Mouse (Mus musculus): ENCODE results near the gene Fbxo34. TPM values are rescaled to one million over a fixed set of nuclear protein-coding genes. Genes with fewer than 3 reads are reported as not detected.

Fbxo34 gene
- polyA plus RNA-seq, 1 experiment: 33.1 TPM

- Histone ChIP-seq H3K36me3 (ENCODE audit: control insufficient read depth, insufficient read depth, low read length) (peaks cover 4% of the 10 kb centered on the region; the same call in 1 of the 2 replicates), H3K27ac (ENCODE audit: insufficient read depth, low read depth, low read length) (peak overlapping the region; percentile 48; the same call in 1 of the 2 replicates), H3K4me1 (ENCODE audit: control insufficient read depth, insufficient read depth, insufficient read length, low read length) (peaks cover 21% of the 10 kb centered on the region), H3K4me3 (ENCODE audit: low read depth, low read length) (no peak overlapping the region), H3K27me3 (ENCODE audit: control insufficient read depth, insufficient read depth, low read length) (no peaks in the 10 kb centered on the region)
- 78% methylated on average over 5 of the region's 5 CpGs for WGBS
- TF ChIP-seq CTCF (IDR thresholded peaks at IDR 0.05; ENCODE audit: extremely low read depth, insufficient read length, insufficient replicate concordance, low read depth, low read length) (no peak), POLR2A (IDR thresholded peaks at IDR 0.05; ENCODE audit: low read depth, low read length) (no peak)
These were observed 83.9 kb downstream of the Fbxo34 start for GRCm38 (mm10) chr14:47534176-47534525.

- Histone ChIP-seq H3K27me3 (ENCODE audit: control insufficient read depth, insufficient read depth, low read length) (no peaks in the 10 kb centered on the region), H3K4me1 (ENCODE audit: control insufficient read depth, insufficient read depth, insufficient read length, low read length) (peaks cover 21% of the 10 kb centered on the region), H3K4me3 (ENCODE audit: low read depth, low read length) (no peak overlapping the region), H3K27ac (ENCODE audit: insufficient read depth, low read depth, low read length) (peak overlapping the region; percentile 62; the same call in 1 of the 2 replicates), H3K36me3 (ENCODE audit: control insufficient read depth, insufficient read depth, low read length) (peaks cover 4% of the 10 kb centered on the region; the same call in 1 of the 2 replicates)
- TF ChIP-seq POLR2A (IDR thresholded peaks at IDR 0.05; ENCODE audit: low read depth, low read length) (no peak), CTCF (IDR thresholded peaks at IDR 0.05; ENCODE audit: extremely low read depth, insufficient read length, insufficient replicate concordance, low read depth, low read length) (no peak)
- WGBS: 23% methylated on average over 1 of the region's 1 CpGs
These were observed 84.9 kb downstream of the Fbxo34 start for GRCm38 (mm10) chr14:47535096-47535495.

- 0 out of 2 replicates have a peak, but pooled peaks cover 3% of the 10 kb centered on the region for H3K4me1 ChIP-seq (ENCODE audit: control insufficient read depth, insufficient read depth, insufficient read length, low read length)
- H3K27ac ChIP-seq (ENCODE audit: insufficient read depth, low read depth, low read length): peak overlapping the region; percentile 32; the same call in 1 of the 2 replicates
- TF ChIP-seq POLR2A (IDR thresholded peaks at IDR 0.05; ENCODE audit: low read depth, low read length): no peak
- no peak for TF ChIP-seq CTCF (IDR thresholded peaks at IDR 0.05; ENCODE audit: extremely low read depth, insufficient read length, insufficient replicate concordance, low read depth, low read length)
- H3K4me3 ChIP-seq (ENCODE audit: low read depth, low read length): no peak overlapping the region
- no peaks in the 10 kb centered on the region for H3K27me3 ChIP-seq (ENCODE audit: control insufficient read depth, insufficient read depth, low read length)
- 55% methylated on average over 10 of the region's 10 CpGs for WGBS
- peaks cover 31% of the 10 kb centered on the region for H3K36me3 ChIP-seq (ENCODE audit: control insufficient read depth, insufficient read depth, low read length)
These were observed 91.2 kb downstream of the Fbxo34 start for GRCm38 (mm10) chr14:47541325-47541948.

GRCm38 (mm10) chr14:47542283-47542682, 92.1 kb downstream of the Fbxo34 start:
- H3K27ac ChIP-seq (ENCODE audit: insufficient read depth, low read depth, low read length): no peak overlapping the region
- TF ChIP-seq CTCF (IDR thresholded peaks at IDR 0.05; ENCODE audit: extremely low read depth, insufficient read length, insufficient replicate concordance, low read depth, low read length): no peak
- TF ChIP-seq POLR2A (IDR thresholded peaks at IDR 0.05; ENCODE audit: low read depth, low read length): no peak

GRCm38 (mm10) chr14:47544286-47544685, 94.1 kb downstream of the Fbxo34 start:
- no peak overlapping the region for H3K27ac ChIP-seq (ENCODE audit: insufficient read depth, low read depth, low read length)
- WGBS: 83% methylated on average over 5 of the region's 5 CpGs
- H3K4me1 ChIP-seq (ENCODE audit: control insufficient read depth, insufficient read depth, insufficient read length, low read length): 0 out of 2 replicates have a peak, but pooled peaks cover 2% of the 10 kb centered on the region
- peaks cover 53% of the 10 kb centered on the region for H3K36me3 ChIP-seq (ENCODE audit: control insufficient read depth, insufficient read depth, low read length)
- H3K4me3 ChIP-seq (ENCODE audit: low read depth, low read length): no peak overlapping the region
- TF ChIP-seq POLR2A (IDR thresholded peaks at IDR 0.05; ENCODE audit: low read depth, low read length) (no peak), CTCF (IDR thresholded peaks at IDR 0.05; ENCODE audit: extremely low read depth, insufficient read length, insufficient replicate concordance, low read depth, low read length) (no peak)
- no peaks in the 10 kb centered on the region for H3K27me3 ChIP-seq (ENCODE audit: control insufficient read depth, insufficient read depth, low read length)

More at GRCm38 (mm10) chr14:47542283-47542682, 92.1 kb downstream of the Fbxo34 start:
- H3K36me3 ChIP-seq (ENCODE audit: control insufficient read depth, insufficient read depth, low read length): peaks cover 40% of the 10 kb centered on the region
- WGBS: 76% methylated on average over 3 of the region's 3 CpGs
- H3K4me3 ChIP-seq (ENCODE audit: low read depth, low read length): no peak overlapping the region
- H3K4me1 ChIP-seq (ENCODE audit: control insufficient read depth, insufficient read depth, insufficient read length, low read length): 0 out of 2 replicates have a peak, but pooled peaks cover 2% of the 10 kb centered on the region
- H3K27me3 ChIP-seq (ENCODE audit: control insufficient read depth, insufficient read depth, low read length): no peaks in the 10 kb centered on the region

GRCm38 (mm10) chr14:47544877-47545276, 94.7 kb downstream of the Fbxo34 start:
- 93% methylated on average over 4 of the region's 4 CpGs for WGBS
- no peak overlapping the region for H3K27ac ChIP-seq (ENCODE audit: insufficient read depth, low read depth, low read length)

GRCm38 (mm10) chr14:47551668-47552067, 101.4 kb downstream of the Fbxo34 start:
- TF ChIP-seq CTCF (IDR thresholded peaks at IDR 0.05; ENCODE audit: extremely low read depth, insufficient read length, insufficient replicate concordance, low read depth, low read length): no peak
- no peak for TF ChIP-seq POLR2A (IDR thresholded peaks at IDR 0.05; ENCODE audit: low read depth, low read length)
- no peaks in the 10 kb centered on the region for H3K27me3 ChIP-seq (ENCODE audit: control insufficient read depth, insufficient read depth, low read length)
- no peak overlapping the region for H3K4me3 ChIP-seq (ENCODE audit: low read depth, low read length)
- H3K4me1 ChIP-seq (ENCODE audit: control insufficient read depth, insufficient read depth, insufficient read length, low read length): no peaks in the 10 kb centered on the region
- no peak overlapping the region for H3K27ac ChIP-seq (ENCODE audit: insufficient read depth, low read depth, low read length)
- peaks cover 41% of the 10 kb centered on the region for H3K36me3 ChIP-seq (ENCODE audit: control insufficient read depth, insufficient read depth, low read length)
- 94% methylated on average over 6 of the region's 6 CpGs for WGBS

More at GRCm38 (mm10) chr14:47544877-47545276, 94.7 kb downstream of the Fbxo34 start:
- H3K36me3 ChIP-seq (ENCODE audit: control insufficient read depth, insufficient read depth, low read length): peaks cover 56% of the 10 kb centered on the region
- TF ChIP-seq POLR2A (IDR thresholded peaks at IDR 0.05; ENCODE audit: low read depth, low read length): no peak
- TF ChIP-seq CTCF (IDR thresholded peaks at IDR 0.05; ENCODE audit: extremely low read depth, insufficient read length, insufficient replicate concordance, low read depth, low read length): no peak
- H3K27me3 ChIP-seq (ENCODE audit: control insufficient read depth, insufficient read depth, low read length): no peaks in the 10 kb centered on the region
- H3K4me1 ChIP-seq (ENCODE audit: control insufficient read depth, insufficient read depth, insufficient read length, low read length): 0 out of 2 replicates have a peak, but pooled peaks cover 2% of the 10 kb centered on the region
- H3K4me3 ChIP-seq (ENCODE audit: low read depth, low read length): no peak overlapping the region

Data from small intestine, adult 2 months (tissue).